Mouse (Mus musculus) liver, embryonic 14.5 days (tissue): ENCODE results near the gene Clmp.

Experiments used
- CTCF ChIP-seq: IDR thresholded peaks from 2 replicates; pipeline ENCODE4 v1.5.1; 2016; ENCODE audit warnings: antibody characterized with exemption, low read depth, control low read depth
- EP300 ChIP-seq: IDR thresholded peaks from 2 replicates; pipeline ENCODE4 v1.6.1; 2016; ENCODE audit warnings: antibody characterized with exemption, low read depth

DNA sequence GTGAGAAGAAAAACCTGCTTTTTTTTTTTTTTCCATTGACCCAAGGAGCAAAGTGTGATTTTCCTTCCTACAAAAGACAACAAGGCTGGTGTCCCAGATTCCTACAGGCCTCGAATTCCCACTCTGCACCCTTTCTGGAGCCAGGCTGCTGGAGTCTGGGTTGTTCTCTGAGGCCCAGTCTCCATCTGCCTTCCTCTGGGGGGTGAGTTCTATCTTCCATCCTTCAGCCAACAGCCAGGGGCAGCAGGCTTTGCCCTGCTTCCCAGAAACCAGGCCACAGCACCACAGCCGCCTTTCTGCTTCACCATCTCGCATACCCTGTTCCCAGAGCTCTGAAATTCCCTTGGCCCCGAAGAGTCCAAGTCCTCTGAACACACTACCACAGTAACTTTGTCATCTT, 10.3 kb downstream of the Clmp start:
- TF ChIP-seq CTCF (no peak), EP300 (no peak)
